Mouse (Mus musculus): ENCODE data around the gene Dscam. TPM values are rescaled to one million over a fixed set of nuclear protein-coding genes. Genes with fewer than 3 reads are reported as not detected.

Dscam gene
- polyA plus RNA-seq, 1 experiment from 2014 or later = not detected

- Histone ChIP-seq H3K4me2 (peak overlapping the region; percentile 37; the same call in 1 of the 2 replicates), H3K9me3 (replicated peaks) (no peaks in the 10 kb centered on the region), H3K4me3 (no peak overlapping the region), H3K9ac (no peak overlapping the region), H3K27me3 (replicated peaks) (no peaks in the 10 kb centered on the region), H3K4me1 (replicated peaks) (peaks cover 17% of the 10 kb centered on the region), H3K36me3 (no peaks in the 10 kb centered on the region), H3K27ac (ENCODE audit: poor library complexity, severe bottlenecking) (peak overlapping the region; percentile 47)
- ATAC-seq (ENCODE audit: insufficient number of reproducible peaks, low FRiP score) = peak; percentile 45; the same call in 1 of the 2 replicates
- 31% methylated on average over 4 of the region's 4 CpGs for WGBS
Observed at GRCm38 (mm10) chr16:96877271-96877670, 293.3 kb downstream of the Dscam start.

GRCm38 (mm10) chr16:96872799-96873198 is 297.8 kb downstream of the Dscam start:
- H3K9ac ChIP-seq = no peak overlapping the region
- no peak for ATAC-seq (ENCODE audit: insufficient number of reproducible peaks, low FRiP score)
- peaks cover 22% of the 10 kb centered on the region for H3K4me1 ChIP-seq (replicated peaks)
- H3K4me3 ChIP-seq = no peak overlapping the region
- WGBS = 36% methylated on average over 7 of the region's 7 CpGs
- no peaks in the 10 kb centered on the region for H3K36me3 ChIP-seq
- no peaks in the 10 kb centered on the region for H3K27me3 ChIP-seq (replicated peaks)
- no peak overlapping the region for H3K27ac ChIP-seq (ENCODE audit: poor library complexity, severe bottlenecking)
- H3K9me3 ChIP-seq (replicated peaks) = no peaks in the 10 kb centered on the region
- no peak overlapping the region for H3K4me2 ChIP-seq

DNA sequence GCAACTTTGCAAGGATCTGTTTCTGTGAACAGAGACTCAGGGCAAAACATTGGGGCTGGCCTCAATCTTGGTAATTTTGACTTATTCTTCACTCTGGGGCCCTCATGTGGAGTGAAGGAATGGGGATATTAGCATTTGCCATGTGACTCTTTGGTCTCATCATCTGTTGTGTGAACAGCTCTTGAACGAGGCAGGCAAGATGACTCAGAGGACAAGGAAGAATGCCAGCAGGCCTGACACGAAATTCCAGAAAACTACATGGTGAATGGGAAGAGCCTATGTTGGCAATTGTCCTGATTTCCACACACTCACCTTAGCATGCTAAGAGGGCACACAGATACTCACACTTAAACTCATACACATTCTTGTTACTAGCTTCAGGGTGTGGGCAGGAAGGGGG is 313.0 kb downstream of the Dscam start:
- WGBS = 23% methylated on average over 2 of the region's 2 CpGs
- Histone ChIP-seq H3K9me3 (replicated peaks) (no peaks in the 10 kb centered on the region), H3K4me2 (no peak overlapping the region), H3K4me1 (replicated peaks) (peaks cover 36% of the 10 kb centered on the region), H3K9ac (no peak overlapping the region), H3K27me3 (replicated peaks) (no peaks in the 10 kb centered on the region), H3K36me3 (no peaks in the 10 kb centered on the region), H3K27ac (ENCODE audit: poor library complexity, severe bottlenecking) (no peak overlapping the region), H3K4me3 (no peak overlapping the region)
- ATAC-seq (ENCODE audit: insufficient number of reproducible peaks, low FRiP score) = no peak

DNA sequence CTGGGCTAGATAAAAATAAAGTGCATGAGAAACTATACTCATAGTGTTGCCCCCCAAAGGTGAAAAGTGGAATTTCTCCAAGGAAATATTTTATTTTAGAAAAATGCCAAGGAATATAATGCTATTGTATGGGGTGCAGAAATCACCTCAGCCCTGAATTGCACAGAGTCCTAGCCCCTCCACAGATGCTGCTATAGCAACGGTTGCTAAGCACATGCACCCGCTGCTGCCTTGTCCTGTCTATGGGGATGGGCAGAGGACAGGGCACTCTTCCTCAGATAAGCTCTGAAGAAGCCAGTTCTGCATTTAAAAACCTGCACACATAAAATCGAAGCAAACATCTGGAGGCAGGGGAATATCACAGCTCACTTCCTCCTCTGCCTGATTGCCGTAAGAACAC is 315.5 kb downstream of the Dscam start:
- H3K27ac ChIP-seq (ENCODE audit: poor library complexity, severe bottlenecking) = no peak overlapping the region
- no peak for ATAC-seq (ENCODE audit: insufficient number of reproducible peaks, low FRiP score)

DNA sequence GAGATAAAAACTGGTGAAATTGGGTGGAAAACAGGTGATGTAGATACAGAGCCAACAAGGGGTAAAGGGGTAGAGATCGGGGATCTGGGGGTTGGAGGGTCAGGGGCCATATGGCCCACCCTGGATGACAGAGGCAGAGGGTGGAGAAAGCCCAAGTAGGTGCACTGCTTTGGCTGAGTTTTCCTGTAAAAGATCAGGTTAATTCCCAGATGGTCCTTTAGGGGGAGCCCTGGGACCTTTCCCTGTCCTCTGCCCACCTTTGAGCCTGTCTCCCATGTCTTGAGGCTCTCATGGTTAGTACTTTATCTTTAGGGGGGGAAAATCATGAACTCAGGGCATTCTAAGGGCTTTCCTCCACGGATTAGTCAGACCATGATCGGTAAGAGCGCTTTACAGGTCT is 318.2 kb downstream of the Dscam start:
- Histone ChIP-seq H3K27me3 (replicated peaks) (no peaks in the 10 kb centered on the region), H3K36me3 (no peaks in the 10 kb centered on the region), H3K4me1 (replicated peaks) (peaks cover 14% of the 10 kb centered on the region), H3K9ac (no peak overlapping the region), H3K27ac (ENCODE audit: poor library complexity, severe bottlenecking) (no peak overlapping the region), H3K4me3 (no peak overlapping the region), H3K9me3 (replicated peaks) (no peaks in the 10 kb centered on the region), H3K4me2 (no peak overlapping the region)
- no peak for ATAC-seq (ENCODE audit: insufficient number of reproducible peaks, low FRiP score)
- 14% methylated on average over 4 of the region's 4 CpGs for WGBS

More for the DNA sequence above, 315.5 kb downstream of the Dscam start:
- H3K4me3 ChIP-seq = no peak overlapping the region
- no peak overlapping the region for H3K4me2 ChIP-seq
- no peaks in the 10 kb centered on the region for H3K36me3 ChIP-seq
- H3K4me1 ChIP-seq (replicated peaks) = peaks cover 34% of the 10 kb centered on the region
- no peak overlapping the region for H3K9ac ChIP-seq
- H3K27me3 ChIP-seq (replicated peaks) = no peaks in the 10 kb centered on the region
- no peaks in the 10 kb centered on the region for H3K9me3 ChIP-seq (replicated peaks)
- 61% methylated on average over 4 of the region's 4 CpGs for WGBS

GRCm38 (mm10) chr16:96848916-96849315 is 321.6 kb downstream of the Dscam start:
- peaks cover 5% of the 10 kb centered on the region for H3K4me1 ChIP-seq (replicated peaks)
- no peak for ATAC-seq (ENCODE audit: insufficient number of reproducible peaks, low FRiP score)
- H3K27ac ChIP-seq (ENCODE audit: poor library complexity, severe bottlenecking) = no peak overlapping the region
- no peak overlapping the region for H3K4me2 ChIP-seq
- no peaks in the 10 kb centered on the region for H3K27me3 ChIP-seq (replicated peaks)
- no peak overlapping the region for H3K4me3 ChIP-seq
- 78% methylated on average over 6 of the region's 6 CpGs for WGBS
- no peaks in the 10 kb centered on the region for H3K9me3 ChIP-seq (replicated peaks)
- H3K36me3 ChIP-seq = no peaks in the 10 kb centered on the region
- no peak overlapping the region for H3K9ac ChIP-seq

DNA sequence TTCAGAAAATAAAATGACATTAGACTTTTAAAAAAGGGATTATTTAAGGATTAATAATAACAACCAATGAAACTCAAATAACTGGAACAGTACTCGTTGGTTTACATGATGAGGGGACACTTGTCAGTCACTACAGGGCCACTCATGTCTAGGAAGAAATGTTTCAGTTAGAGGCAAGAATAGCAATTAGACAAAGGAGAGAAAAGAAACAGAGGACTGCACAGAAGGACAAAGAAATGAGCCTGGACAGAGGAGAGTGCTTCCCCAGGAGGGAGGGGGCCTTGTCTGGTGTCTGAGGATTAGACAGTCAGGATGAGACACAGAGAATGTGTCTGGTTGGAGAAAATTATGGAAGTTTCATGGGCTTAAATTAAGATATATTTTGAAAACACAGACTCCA is 324.0 kb downstream of the Dscam start:
- H3K9me3 ChIP-seq (replicated peaks) = no peaks in the 10 kb centered on the region
- ATAC-seq (ENCODE audit: insufficient number of reproducible peaks, low FRiP score) = no peak
- WGBS = 60% methylated on average over 1 of the region's 1 CpGs
- H3K27ac ChIP-seq (ENCODE audit: poor library complexity, severe bottlenecking) = no peak overlapping the region
- H3K27me3 ChIP-seq (replicated peaks) = no peaks in the 10 kb centered on the region
- H3K4me2 ChIP-seq = no peak overlapping the region
- H3K36me3 ChIP-seq = no peaks in the 10 kb centered on the region
- no peak overlapping the region for H3K9ac ChIP-seq
- H3K4me3 ChIP-seq = no peak overlapping the region
- no peaks in the 10 kb centered on the region for H3K4me1 ChIP-seq (replicated peaks)

DNA sequence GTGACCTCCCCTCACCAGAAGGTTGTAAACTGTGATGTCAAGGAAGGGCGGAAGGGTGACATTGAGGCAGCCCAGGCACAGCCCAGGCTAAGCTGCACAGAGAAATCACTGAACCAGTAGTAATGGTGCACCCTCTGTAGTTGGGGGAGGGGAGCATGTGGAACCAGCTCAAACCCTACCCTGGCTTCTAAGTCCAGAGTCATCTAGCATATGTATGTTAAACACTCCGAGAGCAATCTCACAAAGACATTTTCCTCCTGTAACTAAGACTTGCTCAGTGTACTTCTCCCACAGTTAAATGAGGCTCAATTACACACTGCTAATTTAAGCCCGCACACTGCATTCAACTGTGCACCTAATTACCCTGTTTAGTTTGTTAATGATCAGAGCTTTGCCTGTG is 324.4 kb downstream of the Dscam start:
- no peak for ATAC-seq (ENCODE audit: insufficient number of reproducible peaks, low FRiP score)
- no peak overlapping the region for H3K9ac ChIP-seq
- H3K27me3 ChIP-seq (replicated peaks) = no peaks in the 10 kb centered on the region
- no peaks in the 10 kb centered on the region for H3K4me1 ChIP-seq (replicated peaks)
- H3K27ac ChIP-seq (ENCODE audit: poor library complexity, severe bottlenecking) = no peak overlapping the region
- no peak overlapping the region for H3K4me2 ChIP-seq
- no peaks in the 10 kb centered on the region for H3K36me3 ChIP-seq
- WGBS = 77% methylated on average over 3 of the region's 3 CpGs
- H3K4me3 ChIP-seq = no peak overlapping the region
- H3K9me3 ChIP-seq (replicated peaks) = no peaks in the 10 kb centered on the region

DNA sequence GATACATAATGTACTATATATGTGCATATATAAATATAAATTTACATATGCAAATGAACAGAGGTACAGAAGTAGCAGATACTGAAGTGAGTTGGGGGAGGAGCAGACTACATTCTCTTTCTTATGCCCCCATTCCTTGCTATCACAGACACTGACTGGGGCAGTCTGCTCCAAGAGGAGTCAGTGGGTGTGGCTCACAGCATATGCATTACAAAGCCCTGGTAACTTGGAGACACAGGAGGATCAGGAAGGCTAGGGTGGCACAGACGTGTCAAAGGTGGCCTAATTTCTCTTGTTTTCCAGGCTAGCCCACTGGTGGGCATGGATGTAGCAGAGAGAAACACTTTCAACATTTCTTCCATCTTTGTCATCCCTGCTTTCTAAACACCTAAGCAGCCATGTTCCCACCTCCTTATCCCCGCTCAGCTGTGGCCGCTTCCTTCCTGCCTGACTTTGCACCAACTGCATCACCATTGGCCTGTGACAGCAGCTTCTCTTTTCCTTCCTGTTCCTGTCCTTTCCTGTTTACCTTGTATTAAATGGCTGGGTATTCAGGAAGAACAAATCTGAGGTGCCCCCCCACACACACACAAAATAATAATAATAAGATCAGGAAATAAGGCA is 325.0 kb downstream of the Dscam start:
- no peak overlapping the region for H3K4me3 ChIP-seq
- no peaks in the 10 kb centered on the region for H3K27me3 ChIP-seq (replicated peaks)
- H3K4me1 ChIP-seq (replicated peaks) = no peaks in the 10 kb centered on the region
- ATAC-seq (ENCODE audit: insufficient number of reproducible peaks, low FRiP score) = no peak
- no peak overlapping the region for H3K9ac ChIP-seq
- H3K27ac ChIP-seq (ENCODE audit: poor library complexity, severe bottlenecking) = no peak overlapping the region
- H3K36me3 ChIP-seq = no peaks in the 10 kb centered on the region
- WGBS = 79% methylated on average over 3 of the region's 3 CpGs
- H3K4me2 ChIP-seq = no peak overlapping the region
- no peaks in the 10 kb centered on the region for H3K9me3 ChIP-seq (replicated peaks)

DNA sequence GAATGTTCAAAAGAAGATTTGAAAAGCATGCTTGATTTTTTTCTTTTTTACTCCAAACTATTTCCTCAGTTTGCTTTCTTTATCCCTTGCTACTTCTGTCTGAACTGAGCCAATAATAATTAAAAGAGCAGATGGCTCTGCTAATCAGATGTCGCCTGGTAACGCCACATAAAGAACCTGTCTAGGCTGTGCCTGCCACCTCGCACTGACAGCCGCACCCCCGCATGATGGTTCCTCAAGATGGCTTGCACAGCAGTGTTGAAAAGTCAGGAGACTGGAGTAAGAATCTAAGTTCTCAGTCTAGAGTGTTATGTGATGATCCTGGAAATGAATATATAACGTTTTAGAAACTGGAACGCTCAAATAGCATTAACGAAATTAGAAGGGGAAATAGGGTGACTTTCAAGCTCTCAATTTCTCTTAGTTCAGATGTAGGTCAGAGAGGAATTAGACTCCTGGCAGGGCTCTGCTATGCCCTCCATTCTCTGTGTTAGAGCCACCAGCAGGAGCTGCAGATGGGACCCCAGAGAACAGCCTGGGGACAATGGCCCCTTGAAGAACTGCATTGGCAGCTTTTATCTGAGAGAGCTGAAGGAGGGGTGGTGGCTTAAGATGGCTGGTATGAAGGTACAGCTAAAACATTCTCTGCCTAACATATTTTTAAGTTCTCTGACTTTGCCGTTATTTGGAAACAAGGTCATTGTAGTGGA is 326.7 kb downstream of the Dscam start:
- Histone ChIP-seq H3K4me3 (no peak overlapping the region), H3K27me3 (replicated peaks) (no peaks in the 10 kb centered on the region), H3K36me3 (no peaks in the 10 kb centered on the region), H3K4me2 (no peak overlapping the region), H3K9me3 (replicated peaks) (no peaks in the 10 kb centered on the region), H3K27ac (ENCODE audit: poor library complexity, severe bottlenecking) (no peak overlapping the region), H3K4me1 (replicated peaks) (no peaks in the 10 kb centered on the region), H3K9ac (no peak overlapping the region)
- ATAC-seq (ENCODE audit: insufficient number of reproducible peaks, low FRiP score) = no peak
- 69% methylated on average over 9 of the region's 9 CpGs for WGBS

- no peak for ATAC-seq (ENCODE audit: insufficient number of reproducible peaks, low FRiP score)
- no peaks in the 10 kb centered on the region for H3K4me1 ChIP-seq (replicated peaks)
- no peak overlapping the region for H3K9ac ChIP-seq
- H3K9me3 ChIP-seq (replicated peaks) = no peaks in the 10 kb centered on the region
- 83% methylated on average over 3 of the region's 3 CpGs for WGBS
- H3K4me3 ChIP-seq = no peak overlapping the region
- no peaks in the 10 kb centered on the region for H3K36me3 ChIP-seq
- H3K4me2 ChIP-seq = no peak overlapping the region
- H3K27me3 ChIP-seq (replicated peaks) = no peaks in the 10 kb centered on the region
- no peak overlapping the region for H3K27ac ChIP-seq (ENCODE audit: poor library complexity, severe bottlenecking)
Observed at GRCm38 (mm10) chr16:96842829-96843360, 327.7 kb downstream of the Dscam start.
